Mouse (Mus musculus) fibroblast of lung, adult 2 months (primary cell): Measurements from ENCODE around the gene Ugt1a2.
"Not testable (repeated sequence)": the region's sequence is repeated elsewhere in the genome, so short reads cannot be mapped to it uniquely, and the experiment has no call there.

ENCODE experiments used
- DNase-seq: peaks from one replicate; pipeline ENCODE4 v3.0.0-alpha.2; 2011; ENCODE audit warnings: low read depth

The Ugt1a2 gene

GRCm38 (mm10) chr1:88218051-88218450 is 17.6 kb downstream of the Ugt1a2 start:
- DNase-seq: no peak

DNA sequence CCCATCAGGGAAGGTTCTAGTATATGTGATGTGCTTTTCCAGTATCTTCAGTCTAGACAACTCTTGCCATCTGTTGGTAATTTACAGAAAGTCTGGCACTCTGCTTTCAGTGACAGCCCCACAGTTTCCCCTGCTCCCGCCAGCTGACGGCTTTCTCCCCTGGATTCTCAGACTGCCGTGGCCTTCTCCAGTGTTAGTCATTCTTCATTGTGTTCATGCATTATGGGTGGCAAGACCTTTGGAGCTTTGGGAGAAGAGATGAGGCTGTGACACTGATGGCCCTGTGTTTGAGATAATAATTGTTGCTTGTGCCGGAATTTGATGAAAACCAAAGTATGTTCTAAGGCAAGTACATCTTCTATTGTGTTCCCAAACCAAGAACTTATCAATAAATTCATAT is 18.2 kb downstream of the Ugt1a2 start:
- DNase-seq: no peak

DNA sequence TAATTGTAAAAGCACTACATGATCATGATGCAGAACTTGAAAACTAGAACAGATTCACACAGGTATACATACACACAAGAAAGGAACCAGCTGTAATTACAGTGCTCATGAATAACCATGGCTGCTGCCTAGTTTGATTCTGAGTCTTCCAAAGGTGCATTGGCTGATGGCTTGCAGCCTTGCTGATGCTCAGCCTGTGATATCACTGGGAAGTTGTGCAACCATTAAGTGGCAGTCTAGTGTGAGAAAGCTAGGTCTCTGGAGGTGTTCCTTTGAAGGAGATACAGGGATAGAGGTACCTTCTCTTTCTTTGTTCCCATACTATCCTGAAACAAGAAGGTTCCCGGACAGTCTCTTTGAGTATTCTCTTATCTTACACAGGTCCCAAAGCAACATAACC is 18.7 kb downstream of the Ugt1a2 start:
- no peak for DNase-seq

GRCm38 (mm10) chr1:88220336-88220735 is 19.9 kb downstream of the Ugt1a2 start:
- no peak for DNase-seq

DNA sequence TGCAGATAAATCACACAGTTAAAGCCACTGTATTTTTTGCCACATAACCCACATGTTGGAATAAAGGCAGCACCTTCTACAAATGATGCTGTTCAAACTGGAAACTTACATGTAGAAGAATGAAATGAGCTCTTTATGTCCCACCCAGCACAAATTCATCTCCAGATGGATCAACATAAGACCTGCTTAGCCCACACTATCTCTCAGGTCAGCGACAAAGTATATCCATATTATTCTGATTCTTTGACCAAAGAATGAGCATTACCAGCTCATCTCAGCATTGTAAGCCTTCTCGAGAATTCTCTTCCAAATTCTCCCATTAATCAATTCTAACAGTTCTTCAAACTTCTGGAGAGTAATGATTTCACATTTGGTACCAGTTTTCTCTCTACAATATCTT is 21.8 kb downstream of the Ugt1a2 start:
- DNase-seq: no peak

GRCm38 (mm10) chr1:88223011-88223515 is 22.7 kb downstream of the Ugt1a2 start:
- DNase-seq: not testable (repeated sequence)

DNA sequence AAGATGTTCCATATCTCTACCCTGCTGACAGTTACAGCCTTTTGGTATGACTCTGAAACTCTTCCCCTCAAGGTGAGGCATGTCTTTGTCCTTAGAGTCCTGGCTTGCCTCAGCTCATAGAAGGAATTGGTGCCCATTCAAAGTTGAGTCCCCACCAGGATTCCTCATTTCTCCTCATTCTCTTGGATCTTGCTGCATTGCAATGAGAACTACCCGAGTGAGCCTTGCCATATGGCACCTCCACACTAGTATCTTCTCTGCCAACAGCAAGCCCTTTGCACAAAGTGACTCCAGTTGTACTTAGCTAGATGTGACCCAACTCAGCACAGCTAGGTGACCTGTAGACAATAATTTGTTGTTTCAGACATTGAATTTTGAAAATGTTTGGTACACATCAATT is 23.2 kb downstream of the Ugt1a2 start:
- DNase-seq: no peak

GRCm38 (mm10) chr1:88224029-88224776 is 23.8 kb downstream of the Ugt1a2 start:
- DNase-seq: no peak

- DNase-seq: not testable (repeated sequence)
Measured at GRCm38 (mm10) chr1:88225301-88225700, 24.9 kb downstream of the Ugt1a2 start.

DNA sequence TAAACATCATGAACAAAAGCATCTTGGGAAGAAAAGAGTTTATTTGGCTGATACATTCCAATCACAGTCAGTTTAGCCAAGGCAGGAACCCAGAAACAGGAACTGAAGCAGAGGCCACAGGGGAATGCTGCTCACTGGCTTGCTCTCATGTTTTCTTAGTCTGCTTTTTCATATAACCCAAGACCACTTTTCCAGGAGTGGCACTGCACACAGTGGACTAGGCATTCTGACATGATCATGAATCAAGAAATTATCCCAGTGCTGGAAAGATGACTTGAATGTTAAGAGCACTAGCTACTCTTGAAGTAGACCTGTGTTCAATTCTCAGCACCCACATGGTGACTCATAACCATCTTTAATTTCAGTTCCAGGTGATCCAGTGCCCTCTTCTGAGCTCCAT is 25.3 kb downstream of the Ugt1a2 start:
- DNase-seq: no peak

DNA sequence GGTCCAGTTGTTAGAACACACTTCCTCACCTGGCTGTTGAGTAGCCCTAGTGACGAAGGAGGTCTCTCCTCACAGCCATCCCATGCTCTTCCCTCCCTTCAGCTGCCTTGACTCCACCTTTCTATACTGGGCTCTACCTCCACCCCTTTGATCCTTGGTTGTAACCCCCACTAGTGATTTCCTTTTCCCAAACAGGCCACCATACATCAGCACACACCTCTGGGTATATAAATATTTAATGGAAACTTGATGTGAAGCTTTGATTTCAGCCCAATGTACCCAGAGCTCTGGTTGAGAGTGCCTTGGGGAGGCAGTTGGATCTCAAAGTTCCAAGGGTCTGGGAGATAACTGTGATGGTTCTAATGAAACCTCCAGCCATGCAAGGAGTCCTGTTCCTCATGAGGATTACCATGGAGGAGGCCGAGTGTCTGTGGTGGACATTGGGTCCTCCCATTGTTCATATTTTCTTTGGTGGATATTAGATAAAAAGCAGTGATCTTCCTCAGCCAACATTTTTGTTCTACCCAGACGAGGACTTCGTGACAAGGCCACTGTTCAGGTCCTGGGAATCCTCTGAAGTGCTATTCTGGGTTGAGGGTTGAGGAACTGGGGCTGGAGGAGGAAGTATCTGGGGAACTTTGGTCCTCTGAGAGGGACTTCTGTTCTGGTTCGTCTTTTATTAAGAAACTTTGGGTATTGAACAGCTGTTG is 26.4 kb downstream of the Ugt1a2 start, which contains the start of gene Mroh2a:
Gene Mroh2a, plus strand, starts transcription at position 317 of the 710 bp plus-strand sequence.
- no peak for DNase-seq

DNA sequence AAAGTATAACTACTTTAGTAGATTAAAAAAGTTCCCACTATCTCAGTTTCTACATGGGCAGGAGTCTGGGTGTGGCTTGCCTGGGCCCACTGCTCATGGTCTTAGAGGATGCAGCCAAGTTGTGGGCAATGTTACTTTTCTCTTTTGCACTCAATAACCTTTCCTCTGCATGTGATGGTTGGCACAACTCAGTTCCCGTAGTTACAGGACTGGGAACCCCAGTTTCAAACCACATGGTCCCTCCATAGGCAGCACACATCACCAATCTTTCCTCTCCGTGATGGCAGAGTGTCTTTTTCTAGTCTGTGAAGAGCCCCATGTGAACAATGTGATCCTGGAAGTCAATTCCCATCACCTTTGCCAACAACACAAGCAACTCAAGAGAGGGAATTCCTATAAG is 27.1 kb downstream of the Ugt1a2 start:
- no peak for DNase-seq

GRCm38 (mm10) chr1:88228121-88228520 is 27.7 kb downstream of the Ugt1a2 start:
- no peak for DNase-seq

- no peak for DNase-seq
Measured at GRCm38 (mm10) chr1:88229566-88229965, 29.2 kb downstream of the Ugt1a2 start.

- no peak for DNase-seq
Measured at GRCm38 (mm10) chr1:88229986-88230385, 29.6 kb downstream of the Ugt1a2 start.

GRCm38 (mm10) chr1:88230421-88230820 is 30.0 kb downstream of the Ugt1a2 start:
- no peak for DNase-seq

GRCm38 (mm10) chr1:88230981-88231802 is 30.8 kb downstream of the Ugt1a2 start:
- no peak for DNase-seq

GRCm38 (mm10) chr1:88231803-88232499 is 31.6 kb downstream of the Ugt1a2 start:
- DNase-seq: no peak

DNA sequence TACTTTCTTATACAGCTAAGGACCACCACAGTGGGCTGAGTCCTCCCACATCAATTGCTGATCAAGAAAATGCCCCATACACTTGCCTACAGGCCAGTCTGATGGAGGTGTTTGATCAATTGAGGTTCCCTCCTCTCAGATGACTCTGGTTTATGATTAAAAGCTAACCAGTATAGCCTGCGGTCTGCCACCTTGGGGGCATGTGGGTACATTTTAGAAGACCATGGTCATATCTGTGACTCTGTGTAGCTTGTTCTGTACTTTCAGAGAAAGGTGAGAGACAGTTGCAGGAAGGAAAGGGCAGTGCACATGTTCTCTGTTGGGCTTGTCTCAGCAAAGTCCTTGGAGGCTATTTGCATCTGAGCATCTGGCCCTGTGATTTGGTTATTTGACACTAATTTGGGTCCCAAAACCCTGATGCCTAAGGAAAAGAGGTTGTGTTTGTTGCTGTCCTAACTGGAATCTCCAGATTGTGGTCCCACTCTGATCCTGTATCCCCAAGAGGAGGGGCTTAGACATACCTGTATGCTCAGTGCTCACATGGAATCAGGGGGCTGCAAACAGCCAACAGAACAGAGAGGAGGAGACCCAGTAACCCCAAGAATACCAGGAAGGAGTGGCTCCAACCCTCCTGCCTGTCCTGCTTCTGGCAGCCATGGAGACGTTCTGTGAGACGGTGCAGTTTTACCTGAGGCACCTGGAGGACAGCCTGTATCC is 32.4 kb downstream of the Ugt1a2 start:
- no peak for DNase-seq

GRCm38 (mm10) chr1:88233421-88234247 is 33.2 kb downstream of the Ugt1a2 start:
- no peak for DNase-seq
